Mouse (Mus musculus) lung, postnatal 25 days (tissue): Measurements from ENCODE around the gene Gm21693.
"Not testable (repeated sequence)": the region's sequence is repeated elsewhere in the genome, so short reads cannot be mapped to it uniquely, and the experiment has no call there.

Experiments used
- DNase-seq: peaks from one replicate; pipeline ENCODE4 v3.0.0; 2022; ENCODE audit warnings: low spot score

Gm21693 gene

GRCm38 (mm10) chrY:3345229-3345628 lies at the start of gene Gm21693:
Gm21693 (minus strand) TSS chrY:3345329.
- not testable (repeated sequence) for DNase-seq

- not testable (repeated sequence) for DNase-seq
Observed at GRCm38 (mm10) chrY:3340661-3341060, 4.5 kb downstream of the Gm21693 start.

GRCm38 (mm10) chrY:3306349-3306748 lies 38.8 kb downstream of the Gm21693 start, which contains the start of gene Gm21677:
Gm21677 (minus strand) TSS chrY:3306449.
- DNase-seq = not testable (repeated sequence)
